10 mouse cellular contexts compared by ENCODE assay signal in the genomic region with DNA sequence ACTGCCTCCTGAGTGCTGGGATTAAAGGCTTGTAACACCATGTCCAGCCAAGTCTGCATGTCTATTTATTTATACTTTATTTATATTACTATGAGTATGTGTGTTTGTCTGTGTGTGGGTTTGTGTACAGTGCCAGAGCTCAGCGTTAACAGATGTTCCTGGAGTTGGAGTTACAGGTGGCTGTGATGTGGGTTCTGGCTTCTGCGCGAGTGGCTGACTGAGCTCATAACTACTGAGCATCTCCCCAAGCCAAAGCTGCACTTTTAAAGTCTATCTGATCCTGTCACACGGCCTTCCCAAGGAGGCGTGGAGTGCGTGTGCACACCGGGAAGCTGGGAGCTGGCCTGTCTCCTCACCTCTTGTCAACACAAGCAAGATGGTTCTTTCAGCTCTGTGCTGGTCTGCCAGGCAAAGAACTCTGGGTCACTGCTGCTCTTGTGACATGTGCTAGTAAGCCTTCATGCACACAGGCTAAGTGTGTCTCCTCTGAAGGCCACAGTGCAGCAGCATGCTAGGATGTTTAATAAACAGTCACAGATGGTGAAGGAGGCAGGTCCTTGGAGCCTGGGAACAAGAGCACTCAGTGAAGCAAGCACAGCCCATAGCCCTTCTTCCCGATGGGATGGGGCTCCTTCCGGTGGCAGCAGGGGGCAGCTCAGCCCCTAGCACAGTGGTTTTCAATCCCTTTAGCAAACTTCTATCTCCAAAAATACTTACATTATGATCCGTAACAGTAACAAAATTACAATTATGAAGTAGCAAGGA. TPM values are rescaled to one million over a fixed set of nuclear protein-coding genes. Genes with fewer than 3 reads are reported as not detected.
DNase-seq lines count a peak whose midpoint lies in the region; ATAC-seq and TF ChIP-seq lines count a peak whose summit lies in the region.
"Had no signal": no experiment of that assay in that cellular context is flagged by ENCODE, and none has a peak within 500 bp of the region (broad histone marks: within the 10 kb centered on the region; RNA-seq: fewer than 3 reads in every experiment).

No protein-coding gene starts in this region.

- H3K4me2 ChIP-seq in lung, embryonic 16.5 days (ENCODE audit: low read depth, low read length): no peak overlapping the region
- H3K4me2 ChIP-seq in forebrain, embryonic 15.5 days (replicated peaks): no peak overlapping the region
- no peak overlapping the region for H3K4me2 ChIP-seq in limb, embryonic 12.5 days
- no peak overlapping the region for H3K4me2 ChIP-seq in stomach, postnatal 0 days (replicated peaks; ENCODE audit: low read depth)

- H3K9ac ChIP-seq in lung, embryonic 16.5 days (ENCODE audit: low read length): no peak overlapping the region
- no peak overlapping the region for H3K9ac ChIP-seq in forebrain, embryonic 15.5 days (replicated peaks)
- no peak overlapping the region for H3K9ac ChIP-seq in limb, embryonic 12.5 days (replicated peaks)
- H3K9ac ChIP-seq in stomach, postnatal 0 days (ENCODE audit: low read length): no peak overlapping the region

- peak; percentile 45 for TF ChIP-seq CTCF in stomach, postnatal 0 days (IDR thresholded peaks at IDR 0.05; ENCODE audit: low read depth)

- peaks cover 31% of the 10 kb centered on the region for H3K4me1 ChIP-seq in lung, embryonic 16.5 days (replicated peaks; ENCODE audit: control insufficient read depth, insufficient read depth, low read length)
- H3K4me1 ChIP-seq in forebrain, embryonic 15.5 days: peaks cover 11% of the 10 kb centered on the region
- peaks cover 19% of the 10 kb centered on the region for H3K4me1 ChIP-seq in limb, embryonic 12.5 days (replicated peaks)
- 0 out of 2 replicates have a peak, but pooled peaks cover 5% of the 10 kb centered on the region for H3K4me1 ChIP-seq in stomach, postnatal 0 days (replicated peaks; ENCODE audit: control insufficient read depth, insufficient read depth)

- H3K9me3 ChIP-seq in lung, embryonic 16.5 days (ENCODE audit: control insufficient read depth, low read length): no peaks in the 10 kb centered on the region
- no peaks in the 10 kb centered on the region for H3K9me3 ChIP-seq in forebrain, embryonic 15.5 days
- H3K9me3 ChIP-seq in limb, embryonic 12.5 days: no peaks in the 10 kb centered on the region
- H3K9me3 ChIP-seq in stomach, postnatal 0 days (ENCODE audit: control insufficient read depth, low read length): no peaks in the 10 kb centered on the region

- TF ChIP-seq EP300 in stomach, postnatal 0 days (optimal IDR thresholded peaks at IDR 0.05): no peak

- H3K4me3 ChIP-seq in lung, embryonic 16.5 days (ENCODE audit: low read length): no peak overlapping the region
- H3K4me3 ChIP-seq in forebrain, embryonic 15.5 days: no peak overlapping the region
- no peak overlapping the region for H3K4me3 ChIP-seq in limb, embryonic 12.5 days (replicated peaks)
- no peak overlapping the region for H3K4me3 ChIP-seq in stomach, postnatal 0 days (ENCODE audit: low read depth, low read length)

- H3K27ac ChIP-seq in lung, embryonic 16.5 days (ENCODE audit: low read length): peak overlapping the region; percentile 79
- H3K27ac ChIP-seq in forebrain, embryonic 15.5 days (replicated peaks): peak overlapping the region; percentile 56; the same call in 1 of the 2 replicates
- peak overlapping the region; percentile 53; the same call in 1 of the 2 replicates for H3K27ac ChIP-seq in limb, embryonic 12.5 days
- peak overlapping the region; percentile 79 for H3K27ac ChIP-seq in stomach, postnatal 0 days (replicated peaks)

- WGBS in lung, embryonic 16.5 days: 42% methylated on average over 10 of the region's 10 CpGs
- WGBS in forebrain, embryonic 15.5 days: 68% methylated on average over 10 of the region's 10 CpGs
- WGBS in limb, embryonic 12.5 days: 53% methylated on average over 10 of the region's 10 CpGs
- WGBS in stomach, postnatal 0 days: 41% methylated on average over 10 of the region's 10 CpGs

- ATAC-seq in lung, embryonic 16.5 days (ENCODE audit: low read depth): peak; percentile 70
- ATAC-seq in forebrain, embryonic 15.5 days (replicated peaks): peak; percentile 49; the same call in 1 of the 2 replicates
- no peak for ATAC-seq in limb, embryonic 12.5 days (ENCODE audit: insufficient number of reproducible peaks, insufficient read depth, low FRiP score, low TSS enrichment, low read depth)
- ATAC-seq in stomach, postnatal 0 days (ENCODE audit: low FRiP score, low TSS enrichment): peak; percentile 21
- ATAC-seq: Patski had no signal

- no peak for DNase-seq in lung, adult 18-20 months
- DNase-seq in stomach, postnatal 0 days (ENCODE audit: low spot score): no peak
- no peak for DNase-seq in urinary bladder, postnatal 10 days (ENCODE audit: low spot score)
- no peak for DNase-seq in gastrocnemius, postnatal 10 days
- DNase-seq: gastrocnemius, postnatal 25 days had no signal

- no peaks in the 10 kb centered on the region for H3K27me3 ChIP-seq in lung, embryonic 16.5 days (ENCODE audit: control insufficient read depth, insufficient read depth, low read depth, low read length)
- no peaks in the 10 kb centered on the region for H3K27me3 ChIP-seq in forebrain, embryonic 15.5 days
- H3K27me3 ChIP-seq in limb, embryonic 12.5 days: no peaks in the 10 kb centered on the region
- no peaks in the 10 kb centered on the region for H3K27me3 ChIP-seq in stomach, postnatal 0 days (ENCODE audit: control insufficient read depth, insufficient read depth, low read length)
- H3K27me3 ChIP-seq: Patski had no signal

- no peaks in the 10 kb centered on the region for H3K36me3 ChIP-seq in lung, embryonic 16.5 days (ENCODE audit: control insufficient read depth, insufficient read depth, low read length)
- no peaks in the 10 kb centered on the region for H3K36me3 ChIP-seq in forebrain, embryonic 15.5 days
- H3K36me3 ChIP-seq in limb, embryonic 12.5 days: no peaks in the 10 kb centered on the region
- H3K36me3 ChIP-seq in stomach, postnatal 0 days (ENCODE audit: control insufficient read depth, insufficient read depth, low read length): no peaks in the 10 kb centered on the region

RNA-seq across cellular contexts. Expression of a gene that starts 37.2 kb away (rescaled TPM):
- polyA plus RNA-seq in lung, embryonic 16.5 days (2015; fragmentation: Nextera tagmentation; extraction: Ambion mirVana): 14.4 and 14.8 TPM in 2 replicates
- polyA plus RNA-seq in forebrain, embryonic 15.5 days (2015; fragmentation: Nextera tagmentation; extraction: Ambion mirVana): 38.2 and 38.6 TPM in 2 replicates
- polyA plus RNA-seq in limb, embryonic 12.5 days (2016; fragmentation: Nextera tagmentation; extraction: Ambion mirVana): 34.1 and 35.3 TPM in 2 replicates
- 5.0 and 5.1 TPM in 2 replicates for polyA plus RNA-seq in stomach, postnatal 0 days (2015; fragmentation: Nextera tagmentation; extraction: Ambion mirVana)
- 10 to 100 TPM; 16.3 to 22.4 TPM for total RNA-seq in gastrocnemius, postnatal 10 days (2021)

RNA-seq across cellular contexts. Expression of a gene that starts 48.1 kb away (rescaled TPM):
- 23.3 and 26.2 TPM in 2 replicates for polyA plus RNA-seq in lung, embryonic 16.5 days (2015; fragmentation: Nextera tagmentation; extraction: Ambion mirVana)
- polyA plus RNA-seq in forebrain, embryonic 15.5 days (2015; fragmentation: Nextera tagmentation; extraction: Ambion mirVana): 18.2 and 19.2 TPM in 2 replicates
- 24.1 and 26.8 TPM in 2 replicates for polyA plus RNA-seq in limb, embryonic 12.5 days (2016; fragmentation: Nextera tagmentation; extraction: Ambion mirVana)
- polyA plus RNA-seq in stomach, postnatal 0 days (2015; fragmentation: Nextera tagmentation; extraction: Ambion mirVana): 19.5 and 20.1 TPM in 2 replicates
- total RNA-seq in gastrocnemius, postnatal 10 days (2021): 10 to 100 TPM; 10.9 to 11.4 TPM

RNA-seq across cellular contexts. Expression of a gene that starts 56.1 kb away (rescaled TPM):
- polyA plus RNA-seq in lung, embryonic 16.5 days (2015; fragmentation: Nextera tagmentation; extraction: Ambion mirVana): 0.29 TPM in 1 of 2 replicates, not detected in the other
- polyA plus RNA-seq in forebrain, embryonic 15.5 days (2015; fragmentation: Nextera tagmentation; extraction: Ambion mirVana): 1.1 TPM in 1 of 2 replicates, not detected in the other
- polyA plus RNA-seq in limb, embryonic 12.5 days (2016; fragmentation: Nextera tagmentation; extraction: Ambion mirVana): 0.67 and 0.74 TPM in 2 replicates
- 0.28 and 0.33 TPM in 2 replicates for polyA plus RNA-seq in stomach, postnatal 0 days (2015; fragmentation: Nextera tagmentation; extraction: Ambion mirVana)
- total RNA-seq in gastrocnemius, postnatal 10 days (2021): 100 to 1,000 TPM; 193 to 229 TPM
- total RNA-seq: liver, adult 2 months had no signal
- polyA plus RNA-seq: liver, adult 2 months had no signal

RNA-seq across cellular contexts. Expression of a gene that starts 58.7 kb away (rescaled TPM):
- 17.9 and 20.0 TPM in 2 replicates for polyA plus RNA-seq in lung, embryonic 16.5 days (2015; fragmentation: Nextera tagmentation; extraction: Ambion mirVana)
- polyA plus RNA-seq in forebrain, embryonic 15.5 days (2015; fragmentation: Nextera tagmentation; extraction: Ambion mirVana): 12.0 and 14.4 TPM in 2 replicates
- polyA plus RNA-seq in limb, embryonic 12.5 days (2016; fragmentation: Nextera tagmentation; extraction: Ambion mirVana): 18.5 and 19.0 TPM in 2 replicates
- 6.1 and 8.5 TPM in 2 replicates for polyA plus RNA-seq in stomach, postnatal 0 days (2015; fragmentation: Nextera tagmentation; extraction: Ambion mirVana)
- 100 to 1,000 TPM; 419 to 469 TPM for total RNA-seq in gastrocnemius, postnatal 10 days (2021)
